Mouse (Mus musculus) heart, adult 2 months (tissue): Measurements from ENCODE around the gene Nos3. TPM values are rescaled to one million over a fixed set of nuclear protein-coding genes. Genes with fewer than 3 reads are reported as not detected.

Source experiments
- DNase-seq, 2 experiments: peaks; one replicate each; pipeline ENCODE4 v3.0.0; 2021
- H3K27ac ChIP-seq: fragments of 200-600 bp; 2 replicates; pipeline ENCODE4 v1.8.1; 2022
- H3K27me3 ChIP-seq: fragments of 200-500 bp; 2 replicates; pipeline ENCODE4 v1.6.1; 2012; ENCODE audit warnings: mild to moderate bottlenecking, low read length, inconsistent platforms, mixed read lengths; ENCODE audit not compliant: control insufficient read depth, insufficient read depth
- H3K36me3 ChIP-seq: fragments of 200-500 bp; 2 replicates; pipeline ENCODE4 v1.6.1; 2012; ENCODE audit warnings: low read length, inconsistent platforms; ENCODE audit not compliant: control insufficient read depth, insufficient read depth
- H3K4me1 ChIP-seq: fragments of 200-500 bp; 2 replicates; pipeline ENCODE4 v1.6.1; 2011; ENCODE audit warnings: low read length; ENCODE audit not compliant: control insufficient read depth, insufficient read depth
- H3K4me3 ChIP-seq: fragments of 200-600 bp; 2 replicates; pipeline ENCODE4 v1.8.1; 2022
- H3K79me2 ChIP-seq: fragments of 200-500 bp; replicated peaks from 2 replicates; pipeline ENCODE4 v1.6.1; 2012; ENCODE audit warnings: mild to moderate bottlenecking, inconsistent platforms, low read length, moderate library complexity, mixed read lengths; ENCODE audit not compliant: control insufficient read depth, insufficient read depth
- H3K9ac ChIP-seq: fragments of 200-500 bp; 2 replicates; pipeline ENCODE4 v1.6.1; 2012; ENCODE audit warnings: low read depth, mild to moderate bottlenecking, control low read depth, inconsistent platforms, low read length, mixed read lengths
- CTCF ChIP-seq: fragments of 200-600 bp; IDR thresholded peaks from 2 replicates; pipeline ENCODE4 v1.8.1; 2022; ENCODE audit warnings: antibody characterized with exemption, mild to moderate bottlenecking, moderate library complexity
- EP300 ChIP-seq: fragments of 200-500 bp; IDR thresholded peaks from 2 replicates; pipeline ENCODE4 v1.6.1; 2011; ENCODE audit warnings: low read depth, low read length, control low read depth; ENCODE audit not compliant: insufficient read depth
- POLR2A ChIP-seq: fragments of 200-500 bp; IDR thresholded peaks from 2 replicates; pipeline ENCODE4 v1.6.1; 2011; ENCODE audit warnings: mild to moderate bottlenecking, low read depth, low read length, control low read depth; ENCODE audit not compliant: insufficient read depth
- WGBS: fragments of 180-500 bp; shearing (Covaris S2); methylation state at CpG from one replicate; pipeline ENCODE4 v1.1.7; 2018; 5-methylcytosine and 5-hydroxymethylcytosine counted together
- intact Hi-C: fragments of 180-260 bp; cut with DNase I; formaldehyde crosslinking; loops from one replicate; pipeline ENCODE4 v1.15.1; 2025
- polyA plus RNA-seq: library from polyadenylated mRNA; depleted of rRNA; stranded (reverse); fragments of >200 nt; gene quantifications from 2 replicates; pipeline ENCODE4 v1.2.3, GENCODE M21; 2012
- total RNA-seq, 2 experiments: library from RNA; stranded (reverse); gene quantifications; 2 replicates each; pipeline ENCODE4 v1.2.3; 2021

Gene Nos3
- total and polyA plus RNA-seq, 3 experiments = 23.5 to 30.7 (median 24.4) TPM

DNA sequence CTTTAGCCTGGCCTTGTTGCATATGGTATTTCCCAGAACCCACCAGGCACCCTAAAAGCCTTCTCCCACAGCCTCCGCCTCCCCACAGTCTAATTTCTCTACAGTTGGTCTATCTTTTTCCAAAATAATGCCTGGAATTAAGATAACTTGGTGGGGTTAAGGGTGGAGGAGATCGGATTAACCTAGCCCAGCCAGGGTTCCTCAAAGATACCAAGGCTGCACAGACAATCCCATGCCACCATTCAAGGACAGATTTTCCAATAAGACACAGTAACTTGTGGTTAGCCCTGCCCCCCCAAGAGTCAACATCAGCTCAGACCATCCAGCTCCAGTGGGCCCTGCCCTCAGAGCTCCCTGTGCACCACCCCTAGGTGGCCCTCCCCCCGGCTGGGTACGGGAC lies 15.9 kb downstream of the Nos3 start:
- Histone ChIP-seq H3K4me1 (peaks cover 8% of the 10 kb centered on the region), H3K9ac (no peak overlapping the region), H3K27ac (no peak overlapping the region), H3K79me2 (no peaks in the 10 kb centered on the region), H3K27me3 (no peaks in the 10 kb centered on the region), H3K36me3 (peaks cover 5% of the 10 kb centered on the region; the same call in 1 of the 2 replicates), H3K4me3 (no peak overlapping the region)
- DNase-seq = no peak
- TF ChIP-seq POLR2A = no peak
- TF ChIP-seq CTCF = no peak
- no peak for TF ChIP-seq EP300
- intact Hi-C loops = no loop called here
- WGBS = 83% methylated on average over 4 of the region's 4 CpGs

DNA sequence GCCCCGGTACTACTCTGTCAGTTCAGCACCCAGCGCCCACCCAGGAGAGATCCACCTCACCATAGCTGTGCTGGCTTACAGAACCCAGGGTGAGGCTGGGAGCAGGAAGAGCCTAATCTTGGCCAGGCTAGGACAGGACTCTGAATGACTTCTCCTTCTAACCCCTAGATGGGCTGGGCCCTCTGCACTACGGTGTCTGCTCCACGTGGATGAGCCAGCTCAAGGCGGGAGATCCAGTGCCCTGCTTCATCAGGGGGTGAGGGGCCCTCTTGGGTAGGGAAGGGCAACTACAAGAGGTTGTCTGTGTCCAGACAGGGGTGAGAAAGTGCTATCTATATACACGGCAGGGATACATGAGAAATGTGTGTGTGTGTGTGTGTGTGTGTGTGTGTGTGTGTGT lies 16.9 kb downstream of the Nos3 start:
- H3K4me3 ChIP-seq = no peak overlapping the region
- TF ChIP-seq CTCF (no peak), EP300 (no peak), POLR2A (no peak)
- peaks cover 5% of the 10 kb centered on the region; the same call in 1 of the 2 replicates for H3K36me3 ChIP-seq
- H3K27ac ChIP-seq = no peak overlapping the region
- no peak for DNase-seq
- no peaks in the 10 kb centered on the region for H3K27me3 ChIP-seq
- H3K4me1 ChIP-seq = peaks cover 9% of the 10 kb centered on the region
- no peaks in the 10 kb centered on the region for H3K79me2 ChIP-seq
- no peak overlapping the region for H3K9ac ChIP-seq
- 78% methylated on average over 6 of the region's 6 CpGs for WGBS
- intact Hi-C loops = no loop called here

DNA sequence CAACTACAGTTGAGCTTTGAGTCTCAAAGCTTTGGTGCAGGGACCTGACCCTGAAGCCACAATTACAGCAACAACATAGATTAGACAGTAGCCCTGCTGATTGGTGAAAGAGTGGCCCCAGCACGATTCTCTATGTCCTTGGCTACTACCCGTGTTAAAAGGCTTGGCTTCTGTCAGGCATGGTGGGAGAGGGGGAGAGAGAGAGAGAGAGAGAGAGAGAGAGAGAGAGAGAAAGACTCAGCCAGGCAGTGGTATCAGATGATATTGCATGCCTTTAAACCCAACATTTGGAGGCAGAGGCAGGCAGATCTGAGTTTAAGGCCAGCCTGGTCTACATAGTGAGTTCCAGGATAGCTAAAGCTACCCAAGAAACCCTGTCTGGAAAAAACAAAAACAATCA lies 17.4 kb downstream of the Nos3 start:
- H3K36me3 ChIP-seq = peaks cover 5% of the 10 kb centered on the region; the same call in 1 of the 2 replicates
- H3K9ac ChIP-seq = no peak overlapping the region
- H3K4me1 ChIP-seq = peaks cover 9% of the 10 kb centered on the region
- no peak for TF ChIP-seq CTCF
- TF ChIP-seq POLR2A = no peak
- TF ChIP-seq EP300 = no peak
- H3K27me3 ChIP-seq = no peaks in the 10 kb centered on the region
- no peak overlapping the region for H3K27ac ChIP-seq
- H3K79me2 ChIP-seq = no peaks in the 10 kb centered on the region
- H3K4me3 ChIP-seq = no peak overlapping the region
- DNase-seq = no peak
- intact Hi-C loops = no loop called here
- 60% methylated on average over 2 of the region's 2 CpGs for WGBS

- Histone ChIP-seq H3K9ac (peak overlapping the region; percentile 24), H3K36me3 (peaks cover 5% of the 10 kb centered on the region; the same call in 1 of the 2 replicates), H3K27ac (peak overlapping the region; percentile 69), H3K4me3 (peak overlapping the region; percentile 48), H3K4me1 (peaks cover 12% of the 10 kb centered on the region), H3K79me2 (no peaks in the 10 kb centered on the region), H3K27me3 (no peaks in the 10 kb centered on the region)
- WGBS = 8% methylated on average over 34 of the region's 34 CpGs
- DNase-seq = peak; percentile 88 to 90
- intact Hi-C loops = no loop called here
- no peak; the same call in none of the 2 replicates for TF ChIP-seq POLR2A
- TF ChIP-seq CTCF = peak; percentile 63
- TF ChIP-seq EP300 = peak; percentile 92
Measured at GRCm38 (mm10) chr5:24383026-24383859, 18.6 kb downstream of the Nos3 start.

DNA sequence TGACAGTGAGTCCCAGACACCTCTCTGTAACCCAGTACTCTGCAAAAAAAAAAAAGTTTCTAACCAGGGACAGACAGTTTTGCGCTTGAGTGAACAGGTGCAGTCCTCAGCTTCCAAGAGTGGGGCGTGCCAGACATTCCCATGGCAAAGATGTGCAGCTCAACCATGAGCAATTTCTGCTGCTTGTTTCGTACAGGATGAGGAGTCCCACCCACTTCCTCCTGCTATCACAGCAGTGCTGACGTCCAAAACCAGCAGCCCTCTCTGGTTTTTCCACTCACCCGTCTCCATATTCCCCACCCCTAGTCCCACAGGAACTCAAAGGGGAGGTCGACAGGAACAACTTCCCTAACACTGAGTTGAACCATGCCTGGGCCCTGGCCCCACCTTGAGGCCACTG lies 19.8 kb downstream of the Nos3 start:
- H3K4me1 ChIP-seq = peaks cover 12% of the 10 kb centered on the region

DNA sequence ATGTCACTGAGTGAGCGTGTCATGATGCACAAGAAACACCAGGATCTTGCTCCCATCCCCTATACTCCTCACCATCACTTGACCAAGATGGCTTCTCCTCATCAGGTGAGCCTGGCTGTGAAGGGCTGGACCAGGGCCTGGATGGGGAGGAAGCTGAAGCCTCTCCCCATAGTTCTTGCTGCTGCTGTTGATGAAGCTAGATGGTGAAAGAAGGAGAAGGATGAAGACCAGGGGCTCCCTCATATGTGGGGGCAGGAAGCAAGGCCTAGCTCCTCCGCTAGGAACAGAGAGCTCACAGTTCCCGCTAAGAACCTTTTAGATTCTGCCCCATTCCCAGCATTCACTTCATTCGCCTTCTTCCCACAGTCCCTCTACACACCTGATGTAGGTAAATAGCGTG lies 20.8 kb downstream of the Nos3 start:
- H3K27me3 ChIP-seq = no peaks in the 10 kb centered on the region
- no peak for TF ChIP-seq EP300
- TF ChIP-seq CTCF = no peak
- no peak for TF ChIP-seq POLR2A
- WGBS = 88% methylated on average over 5 of the region's 5 CpGs
- peak overlapping the region; percentile 45 for H3K27ac ChIP-seq
- H3K79me2 ChIP-seq = no peaks in the 10 kb centered on the region
- H3K36me3 ChIP-seq = peaks cover 5% of the 10 kb centered on the region; the same call in 1 of the 2 replicates
- H3K4me1 ChIP-seq = peaks cover 13% of the 10 kb centered on the region
- no peak for DNase-seq
- intact Hi-C loops = no loop called here
- no peak overlapping the region for H3K4me3 ChIP-seq
- H3K9ac ChIP-seq = no peak overlapping the region

More for the DNA sequence above, 19.8 kb downstream of the Nos3 start:
- Histone ChIP-seq H3K36me3 (peaks cover 5% of the 10 kb centered on the region; the same call in 1 of the 2 replicates), H3K79me2 (no peaks in the 10 kb centered on the region), H3K9ac (no peak overlapping the region), H3K27ac (peak overlapping the region; percentile 69), H3K4me3 (no peak overlapping the region), H3K27me3 (no peaks in the 10 kb centered on the region)
- WGBS = 33% methylated on average over 6 of the region's 6 CpGs
- peak; percentile 59 to 76 for DNase-seq
- intact Hi-C loops = loop anchor here (1.0 kb wide), 1 partner anchor 20 kb away; the partner anchor contains the start of gene Nos3
- TF ChIP-seq CTCF (no peak; the same call in 1 of the 2 replicates), EP300 (peak; percentile 96), POLR2A (peak; percentile 56)
